Mouse (Mus musculus) neural tube, embryonic 14.5 days (tissue): ENCODE data around the gene Scarb1. TPM values are rescaled to one million over a fixed set of nuclear protein-coding genes. Genes with fewer than 3 reads are reported as not detected.

ENCODE experiments used
- ATAC-seq: fragments of 200-750 bp; cut with Nextera tagmentation; 2 replicates; pipeline ENCODE4 v1.8.0; 2017; ENCODE audit warnings: low read depth, mild to moderate bottlenecking, moderate TSS enrichment, moderate library complexity
- H3K27ac ChIP-seq: fragments of 300-500 bp; sonication (generic); 2 replicates; pipeline ENCODE4 v1.5.1; 2014; ENCODE audit warnings: low read depth, mild to moderate bottlenecking, control low read depth, low read length, moderate library complexity, mixed read lengths
- H3K27me3 ChIP-seq: fragments of 300-500 bp; sonication (generic); 2 replicates; pipeline ENCODE4 v1.6.1; 2014; ENCODE audit warnings: low read length; ENCODE audit not compliant: control insufficient read depth, insufficient read depth
- H3K36me3 ChIP-seq: fragments of 300-500 bp; sonication (generic); 2 replicates; pipeline ENCODE4 v1.6.1; 2014; ENCODE audit warnings: low read length, mixed read lengths; ENCODE audit not compliant: control insufficient read depth, insufficient read depth
- H3K4me1 ChIP-seq: fragments of 300-500 bp; sonication (generic); 2 replicates; pipeline ENCODE4 v1.6.1; 2014; ENCODE audit warnings: low read length; ENCODE audit not compliant: control insufficient read depth, insufficient read depth
- H3K4me2 ChIP-seq: fragments of 300-500 bp; sonication (generic); 2 replicates; pipeline ENCODE4 v1.6.1; 2014; ENCODE audit warnings: mild to moderate bottlenecking, low read depth, low read length, control low read depth
- H3K4me3 ChIP-seq: fragments of 300-500 bp; sonication (generic); 2 replicates; pipeline ENCODE4 v1.5.1; 2014; ENCODE audit warnings: low read depth, low read length, control low read depth, mixed read lengths
- H3K9ac ChIP-seq: fragments of 300-500 bp; sonication (generic); replicated peaks from 2 replicates; pipeline ENCODE4 v1.6.1; 2014; ENCODE audit warnings: low read depth, mild to moderate bottlenecking, control low read depth, low read length, mixed read lengths
- H3K9me3 ChIP-seq: fragments of 300-500 bp; sonication (generic); 2 replicates; pipeline ENCODE4 v1.6.1; 2016; ENCODE audit warnings: low read length; ENCODE audit not compliant: control insufficient read depth
- WGBS: fragments of 180-500 bp; shearing (Covaris S2); extraction: QIAGEN DNeasy Blood & Tissue Kit; methylation state at CpG from one replicate; pipeline ENCODE4 v1.1.7; 2014; 5-methylcytosine and 5-hydroxymethylcytosine counted together
- polyA plus RNA-seq: library from polyadenylated mRNA; unstranded; fragments of >200 nt; fragmentation: Nextera tagmentation; extraction: Ambion mirVana; gene quantifications from 2 replicates; pipeline ENCODE4 v1.2.1, GENCODE M21; 2014

Gene Scarb1
- polyA plus RNA-seq, 1 experiment from 2014 or later, result 36.9 TPM

DNA sequence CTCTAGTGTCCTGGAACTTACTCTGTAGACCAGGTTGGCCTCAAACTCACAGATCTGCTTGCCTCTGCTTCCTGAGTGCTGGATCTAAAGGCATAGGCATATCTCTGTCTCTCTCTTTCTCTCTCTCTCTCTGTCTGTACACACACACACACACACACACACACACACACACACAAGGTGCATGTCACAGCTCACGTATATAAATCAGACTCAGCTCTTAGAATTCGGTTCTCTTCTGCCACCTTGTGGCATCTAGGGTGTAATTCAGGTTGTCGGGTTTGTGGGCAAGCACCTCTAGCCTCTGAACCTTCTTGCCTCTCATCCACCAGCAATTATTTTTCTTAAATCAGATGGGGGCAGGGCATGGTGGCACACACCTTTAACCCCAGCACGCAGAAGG, 27.7 kb upstream of the Scarb1 start:
- Histone ChIP-seq H3K4me1 (no peaks in the 10 kb centered on the region), H3K9ac (no peak overlapping the region), H3K36me3 (no peaks in the 10 kb centered on the region), H3K27ac (no peak overlapping the region), H3K9me3 (no peaks in the 10 kb centered on the region), H3K4me2 (no peak overlapping the region), H3K4me3 (no peak overlapping the region), H3K27me3 (no peaks in the 10 kb centered on the region)
- WGBS, result 1% methylated on average over 4 of the region's 4 CpGs
- ATAC-seq, result 0 out of 2 replicates have a peak, but pooled peaks have one; percentile 24

- Histone ChIP-seq H3K9ac (no peak overlapping the region), H3K4me2 (no peak overlapping the region), H3K36me3 (no peaks in the 10 kb centered on the region), H3K4me3 (no peak overlapping the region), H3K27me3 (no peaks in the 10 kb centered on the region), H3K27ac (no peak overlapping the region), H3K4me1 (no peaks in the 10 kb centered on the region), H3K9me3 (no peaks in the 10 kb centered on the region)
- ATAC-seq, result no peak
- 72% methylated on average over 5 of the region's 5 CpGs for WGBS
Observed at GRCm38 (mm10) chr5:125368156-125368555, 27.3 kb upstream of the Scarb1 start.

DNA sequence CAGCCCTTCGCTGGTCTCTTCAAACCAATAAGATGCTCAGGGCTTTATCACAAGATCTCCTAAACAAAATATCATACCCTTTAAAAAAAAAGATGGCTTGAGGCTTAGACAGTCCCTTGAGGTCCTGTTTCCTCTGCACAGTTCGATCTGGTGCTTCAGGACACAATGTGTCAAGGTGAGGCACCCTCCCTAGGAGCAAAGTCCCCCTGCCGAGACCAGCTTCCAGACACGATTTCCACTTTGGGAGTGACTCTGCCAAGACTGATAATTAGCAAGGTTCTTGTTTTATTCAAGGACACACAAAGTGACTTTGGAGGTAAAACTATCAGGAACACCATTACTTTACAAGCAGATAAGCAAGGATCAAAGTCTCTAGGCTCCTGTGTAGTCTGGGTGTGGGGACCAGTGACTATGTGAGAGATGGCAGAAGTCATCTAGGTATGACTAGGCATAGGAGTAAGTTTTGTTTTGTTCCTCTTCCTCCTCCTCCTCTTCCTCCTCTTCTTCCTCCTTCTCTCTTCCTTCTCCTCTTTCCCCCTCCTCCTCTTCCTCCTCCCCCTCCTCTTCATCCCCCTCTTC, 24.0 kb upstream of the Scarb1 start:
- 82% methylated on average over 4 of the region's 4 CpGs for WGBS

GRCm38 (mm10) chr5:125363894-125364293, 23.0 kb upstream of the Scarb1 start:
- no peak for ATAC-seq
- no peaks in the 10 kb centered on the region for H3K27me3 ChIP-seq
- H3K36me3 ChIP-seq, result no peaks in the 10 kb centered on the region
- no peak overlapping the region for H3K4me2 ChIP-seq
- no peaks in the 10 kb centered on the region for H3K4me1 ChIP-seq
- no peak overlapping the region for H3K27ac ChIP-seq
- no peak overlapping the region for H3K4me3 ChIP-seq
- H3K9me3 ChIP-seq, result no peaks in the 10 kb centered on the region
- WGBS, result 80% methylated on average over 7 of the region's 7 CpGs
- H3K9ac ChIP-seq, result no peak overlapping the region

More for the DNA sequence above, 24.0 kb upstream of the Scarb1 start:
- no peak overlapping the region for H3K4me3 ChIP-seq
- H3K27ac ChIP-seq, result no peak overlapping the region
- H3K4me1 ChIP-seq, result no peaks in the 10 kb centered on the region
- no peak for ATAC-seq
- H3K27me3 ChIP-seq, result no peaks in the 10 kb centered on the region
- H3K4me2 ChIP-seq, result no peak overlapping the region
- H3K36me3 ChIP-seq, result no peaks in the 10 kb centered on the region
- no peak overlapping the region for H3K9ac ChIP-seq
- no peaks in the 10 kb centered on the region for H3K9me3 ChIP-seq

GRCm38 (mm10) chr5:125360981-125361510, 20.2 kb upstream of the Scarb1 start:
- no peak overlapping the region for H3K4me2 ChIP-seq
- whole genome bisulfite sequencing, result 82% methylated on average over 16 of the region's 16 CpGs
- H3K27me3 ChIP-seq, result no peaks in the 10 kb centered on the region
- H3K27ac ChIP-seq, result no peak overlapping the region
- H3K4me3 ChIP-seq, result no peak overlapping the region
- no peak overlapping the region for H3K9ac ChIP-seq
- no peaks in the 10 kb centered on the region for H3K36me3 ChIP-seq
- H3K4me1 ChIP-seq, result no peaks in the 10 kb centered on the region
- H3K9me3 ChIP-seq, result no peaks in the 10 kb centered on the region
- ATAC-seq, result no peak

DNA sequence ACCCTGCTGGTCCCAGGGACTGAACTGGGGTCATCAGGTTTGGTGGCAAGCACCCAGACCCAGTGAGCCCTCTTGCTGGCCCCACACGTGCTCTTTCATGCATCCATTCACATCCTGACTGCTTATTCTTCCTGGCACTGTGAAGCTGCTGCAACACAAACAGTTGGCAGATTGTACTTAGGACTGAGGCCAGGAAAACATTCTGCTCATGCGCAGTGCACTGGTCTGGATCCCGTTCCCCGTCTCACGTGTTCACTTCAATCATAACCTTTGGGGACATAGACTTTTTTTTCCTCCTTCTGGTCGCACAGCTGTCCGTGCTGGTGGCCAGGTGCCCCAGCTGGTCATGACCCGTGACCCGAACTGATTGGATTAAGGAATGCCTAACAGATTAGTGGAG, 19.7 kb upstream of the Scarb1 start:
- no peak for ATAC-seq
- 81% methylated on average over 9 of the region's 9 CpGs for WGBS

GRCm38 (mm10) chr5:125358270-125358608, 17.3 kb upstream of the Scarb1 start:
- H3K27ac ChIP-seq, result no peak overlapping the region
- no peak for ATAC-seq
- 86% methylated on average over 5 of the region's 5 CpGs for WGBS
- no peak overlapping the region for H3K9ac ChIP-seq
- H3K4me1 ChIP-seq, result no peaks in the 10 kb centered on the region
- H3K36me3 ChIP-seq, result no peaks in the 10 kb centered on the region
- H3K9me3 ChIP-seq, result no peaks in the 10 kb centered on the region
- H3K4me3 ChIP-seq, result no peak overlapping the region
- H3K27me3 ChIP-seq, result no peaks in the 10 kb centered on the region
- H3K4me2 ChIP-seq, result no peak overlapping the region

More for the DNA sequence above, 19.7 kb upstream of the Scarb1 start:
- no peak overlapping the region for H3K4me2 ChIP-seq
- no peaks in the 10 kb centered on the region for H3K36me3 ChIP-seq
- H3K9me3 ChIP-seq, result no peaks in the 10 kb centered on the region
- no peaks in the 10 kb centered on the region for H3K4me1 ChIP-seq
- no peak overlapping the region for H3K4me3 ChIP-seq
- H3K27me3 ChIP-seq, result no peaks in the 10 kb centered on the region
- no peak overlapping the region for H3K27ac ChIP-seq
- H3K9ac ChIP-seq, result no peak overlapping the region

DNA sequence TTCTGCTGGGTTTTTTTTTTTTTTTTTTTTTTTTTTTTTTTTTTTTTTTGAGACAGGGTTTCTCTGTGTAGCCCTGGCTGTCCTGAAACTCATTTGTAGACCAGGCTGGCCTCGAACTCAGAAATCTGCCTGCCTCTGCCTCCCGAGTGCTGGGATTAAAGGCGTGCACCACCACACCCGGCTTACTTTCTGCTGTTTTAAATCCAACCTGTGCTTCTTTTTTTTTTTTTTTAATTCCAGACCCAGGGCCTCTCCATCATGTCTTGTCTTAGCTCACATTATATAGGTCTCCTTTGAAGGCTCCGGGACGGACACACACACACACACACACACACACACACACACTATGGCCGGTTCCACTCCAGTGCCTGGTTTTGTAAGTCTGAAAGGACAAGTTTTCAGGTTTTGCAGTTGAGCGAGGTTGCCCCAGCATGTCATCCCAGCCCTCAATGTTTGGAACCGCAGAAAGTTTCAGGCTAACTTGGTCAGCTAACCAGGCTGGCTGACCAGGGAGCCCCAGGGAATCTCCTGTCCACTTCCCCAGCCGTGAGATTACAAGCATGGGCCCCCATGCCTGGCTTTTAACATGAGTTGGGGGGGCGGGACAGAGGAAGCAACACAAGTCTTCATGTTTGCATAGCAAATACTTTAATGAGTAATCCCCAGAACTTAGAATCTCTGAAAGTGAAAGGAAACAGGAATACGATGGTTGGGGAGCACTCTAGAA, 16.8 kb upstream of the Scarb1 start:
- 84% methylated on average over 12 of the region's 12 CpGs for WGBS
- no peak for ATAC-seq
- H3K36me3 ChIP-seq, result no peaks in the 10 kb centered on the region

GRCm38 (mm10) chr5:125355650-125356049, 14.8 kb upstream of the Scarb1 start:
- H3K27me3 ChIP-seq, result no peaks in the 10 kb centered on the region
- no peaks in the 10 kb centered on the region for H3K4me1 ChIP-seq
- no peak overlapping the region for H3K4me3 ChIP-seq
- no peak overlapping the region for H3K27ac ChIP-seq
- H3K9ac ChIP-seq, result no peak overlapping the region
- 59% methylated on average over 7 of the region's 7 CpGs for WGBS
- H3K36me3 ChIP-seq, result no peaks in the 10 kb centered on the region
- no peak for ATAC-seq
- H3K4me2 ChIP-seq, result no peak overlapping the region
- H3K9me3 ChIP-seq, result no peaks in the 10 kb centered on the region

More for the DNA sequence above, 16.8 kb upstream of the Scarb1 start:
- H3K9me3 ChIP-seq, result no peaks in the 10 kb centered on the region
- no peak overlapping the region for H3K9ac ChIP-seq
- H3K4me2 ChIP-seq, result no peak overlapping the region
- no peaks in the 10 kb centered on the region for H3K4me1 ChIP-seq
- no peak overlapping the region for H3K27ac ChIP-seq
- H3K4me3 ChIP-seq, result no peak overlapping the region
- no peaks in the 10 kb centered on the region for H3K27me3 ChIP-seq
